Mouse (Mus musculus) olfactory bulb, adult 2 months (tissue): ENCODE measurements around the gene Pofut2.

Experiments used
- CTCF ChIP-seq: fragments of 200-500 bp; IDR thresholded peaks from 2 replicates; pipeline ENCODE4 v1.5.1; 2012; ENCODE audit warnings: low read depth, mild to moderate bottlenecking, low read length, moderate library complexity; ENCODE audit not compliant: insufficient read depth
- POLR2A ChIP-seq: fragments of 200-500 bp; IDR thresholded peaks from 2 replicates; pipeline ENCODE4 v1.6.1; 2012; ENCODE audit warnings: mild to moderate bottlenecking, low read depth, low read length, moderate library complexity; ENCODE audit not compliant: insufficient read depth

DNA sequence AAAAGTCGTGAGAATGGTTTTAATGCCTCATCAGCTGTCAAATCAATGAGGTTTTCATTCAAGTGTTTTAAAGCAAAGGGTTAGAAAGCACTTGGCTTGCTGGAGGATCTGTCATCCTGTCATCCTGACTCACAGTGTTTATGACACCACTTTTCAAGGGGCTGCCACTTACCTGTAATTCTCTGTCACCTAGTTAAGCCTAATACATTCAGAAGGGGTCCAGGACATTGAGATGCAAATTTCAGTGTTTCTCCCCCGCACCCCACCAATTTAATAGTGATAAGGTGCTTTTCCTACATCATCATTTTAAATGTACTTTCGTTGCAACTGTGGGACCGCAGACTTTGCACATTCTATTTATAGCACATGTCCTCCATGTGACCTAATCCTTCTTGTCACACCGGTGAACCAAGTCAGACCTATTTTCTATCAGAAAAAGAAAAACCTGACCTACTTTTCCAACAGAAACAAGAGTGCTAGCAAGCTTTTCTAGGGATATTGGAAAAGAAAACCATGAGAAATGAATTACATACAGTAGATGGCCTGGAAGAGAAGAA is 29.7 kb downstream of the Pofut2 start:
- TF ChIP-seq CTCF (no peak), POLR2A (no peak)
